7 mouse cellular contexts compared by ENCODE assay signal in the genomic region with DNA sequence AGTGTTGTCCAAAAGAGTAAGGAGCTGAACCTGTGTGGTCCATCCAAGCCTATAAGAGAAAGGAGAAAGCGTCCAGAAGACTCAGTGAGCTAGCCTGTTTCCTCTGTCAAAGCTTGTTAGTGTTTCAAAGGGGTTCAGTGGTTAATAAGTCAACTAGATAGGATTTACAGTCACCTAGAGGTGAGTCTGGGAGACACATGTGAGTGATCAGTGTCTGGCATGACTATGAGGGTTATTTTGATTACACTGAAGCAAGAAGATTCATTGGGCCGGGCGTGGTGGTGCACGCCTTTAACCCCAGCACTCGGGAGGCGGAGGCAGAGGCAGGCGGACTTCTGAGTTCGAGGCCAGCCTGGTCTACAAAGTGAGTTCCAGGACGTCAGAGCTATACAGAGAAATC.
"Had no signal": no experiment of that assay in that cellular context is flagged by ENCODE, and none has a peak within 500 bp of the region (broad histone marks: within the 10 kb centered on the region; RNA-seq: fewer than 3 reads in every experiment).

No protein-coding gene starts in this region.

- DNase-seq: left cerebral cortex, postnatal 4 days; liver, postnatal 0 days; lung, embryonic 14.5 days; right cerebral cortex, adult 18-20 months; right cerebral cortex, postnatal 14 days; right cerebral cortex, postnatal 4 days; thymus, postnatal 25 days had no signal
